Mouse (Mus musculus): ENCODE results near the gene Adgra1.

DNA sequence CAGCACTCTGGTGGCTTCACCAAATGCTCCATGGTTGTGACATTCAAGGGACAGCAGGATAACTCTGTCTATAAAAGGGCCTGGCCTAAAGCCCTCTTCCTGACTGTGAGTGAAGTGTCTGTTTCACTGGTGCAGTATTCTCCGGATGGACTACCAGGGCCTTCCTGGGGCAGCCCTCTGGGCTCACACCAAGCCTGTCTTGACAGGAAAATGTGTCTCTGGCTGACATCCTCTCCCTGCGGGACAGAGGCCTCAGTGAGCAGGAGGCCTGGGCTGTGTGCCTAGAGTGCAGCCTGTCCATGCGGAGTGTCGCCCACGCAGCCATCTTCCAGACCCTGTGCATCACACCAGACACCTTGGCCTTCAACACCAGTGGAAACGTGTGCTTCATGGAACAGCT, 66.9 kb downstream of the Adgra1 start:
- TF ChIP-seq MAFK (IDR thresholded peaks at IDR 0.05; ENCODE audit: insufficient read depth, low read depth, low read length) (no peak), ZC3H11A (IDR thresholded peaks at IDR 0.05; ENCODE audit: borderline replicate concordance, low read depth, low read length) (no peak)

All from ES-E14 (cell line).